Mouse (Mus musculus) CH12.LX (cell line): Measurements from ENCODE around the gene Numb. TPM values are rescaled to one million over a fixed set of nuclear protein-coding genes. Genes with fewer than 3 reads are reported as not detected.
A peak's percentile ranks its signal among the peaks of the same experiment; 100 is the strongest.

Experiments
- DNase-seq: peaks from one replicate; pipeline ENCODE4 v3.0.0-alpha.2; 2013; ENCODE audit errors: extremely low read depth
- H3K27ac ChIP-seq: 2 replicates; pipeline ENCODE4 v1.5.1; 2012; ENCODE audit warnings: low read depth, mild to moderate bottlenecking, control low read depth, moderate library complexity; ENCODE audit not compliant: insufficient read depth
- H3K27me3 ChIP-seq: replicated peaks from 2 replicates; pipeline ENCODE3; 2012; ENCODE audit warnings: inconsistent platforms
- H3K36me3 ChIP-seq, 2 experiments: replicated peaks in 1 of 2; 2 replicates each; pipeline versions ENCODE3 to v1.6.1; 2012; ENCODE audit warnings: inconsistent platforms in 1 of 2, low read length in 1 of 2, mild to moderate bottlenecking in 1 of 2, mixed read lengths in 1 of 2, moderate library complexity in 1 of 2; ENCODE audit not compliant: control insufficient read depth in 1 of 2, insufficient read depth in 1 of 2
- H3K4me1 ChIP-seq, 2 experiments: 2 replicates each; pipeline ENCODE4 v1.6.1; 2012; ENCODE audit warnings: inconsistent platforms in 1 of 2, moderate library complexity in 1 of 2; ENCODE audit not compliant: insufficient read depth in 2 of 2, control insufficient read depth in 1 of 2
- H3K4me2 ChIP-seq: 2 replicates; pipeline ENCODE4 v1.6.1; 2012; ENCODE audit warnings: low read depth, mild to moderate bottlenecking, control low read depth; ENCODE audit not compliant: poor library complexity, insufficient read depth, severe bottlenecking
- H3K4me3 ChIP-seq, 3 experiments: fragments of 150-350 bp in 1 of 3; sonication (generic) in 1 of 3; replicated peaks in 1 of 3; 2 replicates each; pipeline versions ENCODE3 to v1.5.1; 2011 to 2012; ENCODE audit warnings: low read depth in 2 of 3, low read length in 2 of 3, mild to moderate bottlenecking in 2 of 3, moderate library complexity in 2 of 3, control low read depth in 1 of 3, improper control_type of control experiment in 1 of 3, inconsistent platforms in 1 of 3, mixed read lengths in 1 of 3; ENCODE audit not compliant: poor library complexity in 1 of 3
- H3K79me2 ChIP-seq: replicated peaks from 2 replicates; pipeline ENCODE4 v1.6.1; 2012; ENCODE audit warnings: mild to moderate bottlenecking, moderate library complexity; ENCODE audit not compliant: control insufficient read depth, poor library complexity, insufficient read depth, severe bottlenecking; ENCODE audit errors: extremely low read depth
- H3K9ac ChIP-seq: 2 replicates; pipeline ENCODE4 v1.6.1; 2012; ENCODE audit warnings: low read depth, mild to moderate bottlenecking, control low read depth, moderate library complexity; ENCODE audit not compliant: insufficient read depth
- H3K9me3 ChIP-seq: replicated peaks from 2 replicates; pipeline ENCODE3; 2012; ENCODE audit warnings: low read length, inconsistent platforms, mixed read lengths
- BHLHE40 ChIP-seq: IDR thresholded peaks from 2 replicates; pipeline ENCODE4 v1.6.1; 2011; ENCODE audit warnings: mild to moderate bottlenecking, low read depth, low read length, improper control_type of control experiment
- CTCF ChIP-seq, 2 experiments: IDR thresholded peaks in 1 of 2; conservative IDR thresholded peaks in 1 of 2; 2 replicates each; pipeline ENCODE4 v1.5.1; 2011 to 2012; ENCODE audit warnings: low read depth in 2 of 2, low read length in 2 of 2, improper control_type of control experiment in 1 of 2, inconsistent platforms in 1 of 2, mild to moderate bottlenecking in 1 of 2, moderate library complexity in 1 of 2
- E2F4 ChIP-seq: IDR thresholded peaks from 2 replicates; pipeline ENCODE4 v1.6.1; 2011; ENCODE audit warnings: low read depth, low read length, improper control_type of control experiment; ENCODE audit not compliant: insufficient replicate concordance
- ELF1 ChIP-seq: IDR thresholded peaks from 2 replicates; pipeline ENCODE4 v1.6.1; 2014; ENCODE audit warnings: low read depth, mild to moderate bottlenecking, inconsistent platforms, low read length, improper control_type of control experiment
- MAFK ChIP-seq: IDR thresholded peaks from 2 replicates; pipeline ENCODE4 v1.6.1; 2011; ENCODE audit warnings: low read length, improper control_type of control experiment; ENCODE audit not compliant: insufficient replicate concordance
- MAX ChIP-seq: IDR thresholded peaks from 2 replicates; pipeline ENCODE4 v1.6.1; 2011; ENCODE audit warnings: low read length, improper control_type of control experiment
- MYC ChIP-seq: IDR thresholded peaks from 2 replicates; pipeline ENCODE4 v1.6.1; 2011; ENCODE audit warnings: low read depth, mild to moderate bottlenecking, improper control_type of control experiment, low read length
- NELFE ChIP-seq: IDR thresholded peaks from 2 replicates; pipeline ENCODE4 v1.6.1; 2011; ENCODE audit warnings: low read depth, low read length, improper control_type of control experiment
- PAX5 ChIP-seq: IDR thresholded peaks from 2 replicates; pipeline ENCODE4 v1.6.1; 2012; ENCODE audit warnings: low read length, inconsistent platforms, mixed read lengths
- POLR2A ChIP-seq: IDR thresholded peaks from 2 replicates; pipeline ENCODE4 v1.6.1; 2011; ENCODE audit warnings: low read depth, mild to moderate bottlenecking, improper control_type of control experiment, low read length
- RAD21 ChIP-seq: IDR thresholded peaks from 2 replicates; pipeline ENCODE4 v1.6.1; 2011; ENCODE audit warnings: low read depth, mild to moderate bottlenecking, low read length, improper control_type of control experiment, moderate library complexity
- SMC3 ChIP-seq: IDR thresholded peaks from 2 replicates; pipeline ENCODE4 v1.6.1; 2011; ENCODE audit warnings: low read depth, low read length, improper control_type of control experiment
- TBP ChIP-seq: conservative IDR thresholded peaks from 2 replicates; pipeline ENCODE4 v1.6.1; 2011; ENCODE audit warnings: low read depth, low read length, improper control_type of control experiment
- ZC3H11A ChIP-seq: IDR thresholded peaks from 2 replicates; pipeline ENCODE4 v1.6.1; 2012; ENCODE audit warnings: low read depth, mild to moderate bottlenecking, inconsistent platforms, low read length, improper control_type of control experiment
- dilution Hi-C: fragments of 300-500 bp; cut with MboI; formaldehyde crosslinking; loops from 2 replicates; pipeline ENCODE4 v1.14.3; 2020; ENCODE audit warnings: low sequenced_read_pairs; ENCODE audit not compliant: extremely low pct_unique_long_range_greater_than_20kb, extremely low pct_ligation_motif_present
- in situ Hi-C: fragments of 300-500 bp; cut with MboI; formaldehyde crosslinking; loops from 3 replicates; pipeline ENCODE4 v1.14.3; 2019; ENCODE audit warnings: low sequenced_read_pairs, low pct_ligation_motif_present, low pct_unique_long_range_greater_than_20kb, mixed read lengths
- polyA plus RNA-seq: library from polyadenylated mRNA; unstranded; fragments of >175 nt; gene quantifications from 2 replicates; pipeline ENCODE4 v1.2.1, GENCODE M21; 2012; ENCODE audit warnings: low read depth; ENCODE audit not compliant: insufficient read length
- total RNA-seq, 2 experiments: library from RNA; depleted of rRNA; stranded (reverse); fragments of 300-350 nt in 1 of 2; fragments of >200 nt in 1 of 2; gene quantifications; 2 replicates each; pipeline ENCODE4 v1.2.3; 2012 to 2014

Gene Numb
- total and polyA plus RNA-seq, 3 experiments = 5.3 to 6.9 (median 5.7) TPM

GRCm38 (mm10) chr12:83776766-83777165 lies 145.0 kb downstream of the Numb start:
- H3K27ac ChIP-seq = no peak overlapping the region
- H3K4me1 ChIP-seq = peaks cover 3 to 18% of the 10 kb centered on the region in 2 experiments; a peak in 3 of 4 replicates
- no peak overlapping the region for H3K4me3 ChIP-seq
- H3K4me2 ChIP-seq = no peak overlapping the region
- no peaks in the 10 kb centered on the region for H3K27me3 ChIP-seq
- no peaks in the 10 kb centered on the region for H3K9me3 ChIP-seq
- dilution Hi-C loops (no loop called here), in situ Hi-C loops (loop anchor here (25.0 kb wide), 1 partner anchor 286 kb away; the partner anchor contains the start of genes Acot3 and Acot5)
- no peak for TF ChIP-seq NELFE
- no peak for TF ChIP-seq TBP
- TF ChIP-seq MAFK = no peak
- no peaks in the 10 kb centered on the region for H3K79me2 ChIP-seq
- no peak overlapping the region for H3K9ac ChIP-seq
- no peaks in the 10 kb centered on the region for H3K36me3 ChIP-seq
- no peak for DNase-seq

- H3K4me2 ChIP-seq = no peak overlapping the region
- TF ChIP-seq MAX = no peak
- TF ChIP-seq, all 38 proteins: peak for 0
- Histone ChIP-seq H3K36me3 (no peaks in the 10 kb centered on the region), H3K4me1 (peaks cover 3 to 20% of the 10 kb centered on the region in 2 experiments; a peak in 3 of 4 replicates), H3K27ac (no peak overlapping the region), H3K9me3 (no peaks in the 10 kb centered on the region), H3K79me2 (no peaks in the 10 kb centered on the region), H3K4me3 (no peak overlapping the region), H3K27me3 (no peaks in the 10 kb centered on the region), H3K9ac (no peak overlapping the region)
- in situ Hi-C loops (loop anchor here (25.0 kb wide), 1 partner anchor 287 kb away; the partner anchor contains the start of genes Acot3 and Acot5), dilution Hi-C loops (no loop called here)
- no peak for DNase-seq
These were observed 146.1 kb downstream of the Numb start for GRCm38 (mm10) chr12:83775621-83776020.

- H3K27ac ChIP-seq = no peak overlapping the region
- no peaks in the 10 kb centered on the region for H3K27me3 ChIP-seq
- TF ChIP-seq CTCF (conservative IDR thresholded peaks at IDR 0.05 in 1 of 2, IDR thresholded peaks at IDR 0.05 in 1 of 2; ENCODE audit: low read depth in 2 of 2, low read length in 2 of 2) (peak; percentile 81 to 92), E2F4 (no peak), RAD21 (peak; percentile 93), ELF1 (no peak), TBP (no peak), BHLHE40 (peak; percentile 69), POLR2A (no peak), MYC (no peak), MAX (no peak), ZC3H11A (peak; percentile 45; the same call in 1 of the 2 replicates), SMC3 (peak; percentile 80), PAX5 (no peak)
- TF ChIP-seq, all 38 proteins: peak for 5
- peak; percentile 74 for DNase-seq
- in situ Hi-C loops (loop anchor here (25.0 kb wide), 1 partner anchor 658 kb away; no protein-coding TSS in a partner anchor), dilution Hi-C loops (no loop called here)
- H3K9me3 ChIP-seq = no peaks in the 10 kb centered on the region
- H3K4me1 ChIP-seq = peaks cover 0 to 8% of the 10 kb centered on the region in 2 experiments; a peak in 2 of 4 replicates
- H3K79me2 ChIP-seq = no peaks in the 10 kb centered on the region
- H3K4me3 ChIP-seq = no peak overlapping the region
- H3K9ac ChIP-seq = no peak overlapping the region
- H3K4me2 ChIP-seq = no peak overlapping the region
- H3K36me3 ChIP-seq = no peaks in the 10 kb centered on the region
These were observed 151.1 kb downstream of the Numb start for GRCm38 (mm10) chr12:83770418-83771256.
